Mouse (Mus musculus) liver, embryonic 14.5 days (tissue): ENCODE data around the gene Socs3. TPM values are rescaled to one million over a fixed set of nuclear protein-coding genes. Genes with fewer than 3 reads are reported as not detected.

Experiments used
- ATAC-seq: fragments of 200-750 bp; cut with Nextera tagmentation; 2 replicates; pipeline ENCODE4 v1.8.0; 2017; ENCODE audit warnings: moderate number of reproducible peaks, mild to moderate bottlenecking, moderate library complexity; ENCODE audit not compliant: insufficient read depth
- DNase-seq, 3 experiments: peaks; one replicate each; pipeline ENCODE4 v3.0.0-alpha.2; 2012 to 2013; ENCODE audit warnings: low read depth in 3 of 3, low spot score in 3 of 3
- H3K27ac ChIP-seq: fragments of 300-500 bp; sonication (generic); 2 replicates; pipeline ENCODE4 v1.5.1; 2014; ENCODE audit warnings: moderate library complexity, mild to moderate bottlenecking, control low read depth, inconsistent platforms
- H3K27me3 ChIP-seq: fragments of 300-500 bp; sonication (generic); 2 replicates; pipeline ENCODE4 v1.6.1; 2014; ENCODE audit warnings: mild to moderate bottlenecking, low read length, moderate library complexity; ENCODE audit not compliant: control insufficient read depth, insufficient read depth
- H3K36me3 ChIP-seq: fragments of 300-500 bp; sonication (generic); replicated peaks from 2 replicates; pipeline ENCODE4 v1.6.1; 2014; ENCODE audit warnings: low read depth; ENCODE audit not compliant: control insufficient read depth, insufficient read depth
- H3K4me1 ChIP-seq, 2 experiments: fragments of 200-500 bp in 1 of 2; fragments of 300-500 bp in 1 of 2; sonication (generic) in 1 of 2; replicated peaks; 2 replicates each; pipeline ENCODE4 v1.6.1; 2012 to 2014; ENCODE audit warnings: antibody characterized with exemption in 1 of 2, inconsistent platforms in 1 of 2, low read length in 1 of 2; ENCODE audit not compliant: control insufficient read depth in 2 of 2, insufficient read depth in 2 of 2
- H3K4me2 ChIP-seq: fragments of 300-500 bp; sonication (generic); 2 replicates; pipeline ENCODE4 v1.6.1; 2014; ENCODE audit warnings: low read depth, mild to moderate bottlenecking, control low read depth, moderate library complexity
- H3K4me3 ChIP-seq, 2 experiments: fragments of 200-500 bp in 1 of 2; fragments of 300-500 bp in 1 of 2; sonication (generic) in 1 of 2; 2 replicates each; pipeline ENCODE4 v1.5.1; 2012 to 2014; ENCODE audit warnings: low read depth in 2 of 2, low read length in 2 of 2, mild to moderate bottlenecking in 2 of 2, control low read depth in 1 of 2, inconsistent platforms in 1 of 2, moderate library complexity in 1 of 2; ENCODE audit not compliant: insufficient read depth in 1 of 2
- H3K9ac ChIP-seq: fragments of 300-500 bp; sonication (generic); replicated peaks from 2 replicates; pipeline ENCODE4 v1.6.1; 2014; ENCODE audit warnings: mild to moderate bottlenecking, control low read depth, moderate library complexity
- H3K9me3 ChIP-seq: fragments of 300-500 bp; sonication (generic); 2 replicates; pipeline ENCODE4 v1.6.1; 2016; ENCODE audit warnings: low read length, mixed read lengths; ENCODE audit not compliant: control insufficient read depth
- CTCF ChIP-seq: IDR thresholded peaks from 2 replicates; pipeline ENCODE4 v1.5.1; 2016; ENCODE audit warnings: antibody characterized with exemption, low read depth, control low read depth
- EP300 ChIP-seq: IDR thresholded peaks from 2 replicates; pipeline ENCODE4 v1.6.1; 2016; ENCODE audit warnings: antibody characterized with exemption, low read depth
- WGBS: fragments of 180-500 bp; shearing (Covaris S2); extraction: QIAGEN DNeasy Blood & Tissue Kit; methylation state at CpG from one replicate; pipeline ENCODE4 v1.1.7; 2014; ENCODE audit not compliant: insufficient replicate concordance; 5-methylcytosine and 5-hydroxymethylcytosine counted together
- polyA plus RNA-seq, 2 experiments: library from polyadenylated mRNA; depleted of rRNA in 1 of 2; stranded (reverse) in 1 of 2; unstranded in 1 of 2; fragments of >200 nt; fragmentation: Nextera tagmentation in 1 of 2; extraction: Ambion mirVana in 1 of 2; gene quantifications; 2 replicates each; pipeline versions ENCODE4 v1.2.1 to v1.2.3; 2012 to 2014

The Socs3 gene
- polyA plus RNA-seq, 2 experiments: 2.7 to 7.0 TPM

- Histone ChIP-seq H3K9ac (no peak overlapping the region), H3K9me3 (no peaks in the 10 kb centered on the region), H3K4me1 (no peaks in the 10 kb centered on the region; a peak in 2 of 4 replicates), H3K36me3 (no peaks in the 10 kb centered on the region), H3K27me3 (peaks cover 26% of the 10 kb centered on the region), H3K27ac (no peak overlapping the region), H3K4me3 (peak overlapping the region in 1 of 2 experiments; percentile 34; a peak in 1 of 4 replicates), H3K4me2 (peak overlapping the region; percentile 61)
- no peak for TF ChIP-seq EP300
- TF ChIP-seq CTCF: 0 out of 2 replicates have a peak, but pooled peaks have one; percentile 16
- WGBS: 5% methylated on average over 49 of the region's 49 CpGs
- ATAC-seq (peak; percentile 41), DNase-seq (no peak)
Observed at GRCm38 (mm10) chr11:117949392-117950091, 20.3 kb downstream of the Socs3 start.

- Histone ChIP-seq H3K4me2 (no peak overlapping the region), H3K27ac (no peak overlapping the region)
- ATAC-seq: no peak
Observed at GRCm38 (mm10) chr11:117946996-117947419, 22.8 kb downstream of the Socs3 start.

GRCm38 (mm10) chr11:117946195-117946979 is 23.5 kb downstream of the Socs3 start:
- no peak for TF ChIP-seq CTCF
- TF ChIP-seq EP300: no peak
- Histone ChIP-seq H3K36me3 (no peaks in the 10 kb centered on the region), H3K9ac (no peak overlapping the region), H3K27me3 (peaks cover 23% of the 10 kb centered on the region), H3K4me3 (no peak overlapping the region), H3K27ac (no peak overlapping the region), H3K9me3 (no peaks in the 10 kb centered on the region), H3K4me2 (no peak overlapping the region), H3K4me1 (no peaks in the 10 kb centered on the region; a peak in 1 of 4 replicates)
- 34% methylated on average over 11 of the region's 11 CpGs for WGBS
- DNase-seq (no peak), ATAC-seq (no peak)

More at GRCm38 (mm10) chr11:117946996-117947419, 22.8 kb downstream of the Socs3 start:
- Histone ChIP-seq H3K4me1 (no peaks in the 10 kb centered on the region; a peak in 1 of 4 replicates), H3K36me3 (no peaks in the 10 kb centered on the region), H3K4me3 (no peak overlapping the region), H3K9ac (no peak overlapping the region), H3K27me3 (peaks cover 26% of the 10 kb centered on the region), H3K9me3 (no peaks in the 10 kb centered on the region)
- no peak for DNase-seq
- no peak for TF ChIP-seq CTCF
- no peak for TF ChIP-seq EP300
- WGBS: 40% methylated on average over 10 of the region's 10 CpGs

- peaks cover 0 to 4% of the 10 kb centered on the region in 2 experiments; a peak in 2 of 4 replicates for H3K4me1 ChIP-seq
- no peak overlapping the region for H3K9ac ChIP-seq
- DNase-seq: no peak
- TF ChIP-seq EP300 (no peak), CTCF (no peak)
- no peaks in the 10 kb centered on the region for H3K36me3 ChIP-seq
- H3K27ac ChIP-seq: no peak overlapping the region
- H3K9me3 ChIP-seq: no peaks in the 10 kb centered on the region
- WGBS: 40% methylated on average over 4 of the region's 4 CpGs
- no peak overlapping the region for H3K4me3 ChIP-seq
- no peak overlapping the region for H3K4me2 ChIP-seq
- H3K27me3 ChIP-seq: no peaks in the 10 kb centered on the region
- ATAC-seq: no peak
Observed at GRCm38 (mm10) chr11:117941848-117942247, 28.0 kb downstream of the Socs3 start.

GRCm38 (mm10) chr11:117941325-117941834 is 28.5 kb downstream of the Socs3 start:
- Histone ChIP-seq H3K9ac (no peak overlapping the region), H3K4me3 (no peak overlapping the region), H3K36me3 (no peaks in the 10 kb centered on the region), H3K27ac (no peak overlapping the region), H3K27me3 (no peaks in the 10 kb centered on the region; the same call in 1 of the 2 replicates), H3K4me2 (no peak overlapping the region), H3K9me3 (no peaks in the 10 kb centered on the region), H3K4me1 (peaks cover 0 to 4% of the 10 kb centered on the region in 2 experiments; a peak in 2 of 4 replicates)
- 57% methylated on average over 8 of the region's 8 CpGs for WGBS
- no peak for DNase-seq
- no peak for ATAC-seq
- TF ChIP-seq CTCF: no peak
- TF ChIP-seq EP300: no peak
